Mouse (Mus musculus) liver, adult 2 months (tissue): ENCODE results near the gene Vps26a.

ENCODE experiments used
- CTCF ChIP-seq: fragments of 200-500 bp; IDR thresholded peaks from 2 replicates; pipeline ENCODE4 v1.5.1; 2011; ENCODE audit warnings: low read depth, low read length, control low read depth
- POLR2A ChIP-seq: fragments of 200-500 bp; IDR thresholded peaks from 2 replicates; pipeline ENCODE4 v1.6.1; 2011; ENCODE audit warnings: low read length, control low read depth; ENCODE audit not compliant: insufficient read depth; ENCODE audit errors: extremely low read depth

- TF ChIP-seq POLR2A: no peak
- TF ChIP-seq CTCF: no peak
Observed at GRCm38 (mm10) chr10:62418831-62419356, 67.7 kb downstream of the Vps26a start.
